Mouse (Mus musculus): ENCODE data around the gene Atl1.

The Atl1 gene

GRCm38 (mm10) chr12:69892371-69893251, at the start of gene Atl1, which contains the start of gene Map4k5:
Gene Atl1, plus strand, starts transcription at chr12:69892614.
Gene Map4k5, minus strand, starts transcription at chr12:69893200.
- peak; percentile 91 for DNase-seq

- no peak for DNase-seq
Observed at GRCm38 (mm10) chr12:69843531-69844445, 48.6 kb upstream of the Atl1 start.

GRCm38 (mm10) chr12:69845722-69846121, 46.7 kb upstream of the Atl1 start:
- DNase-seq: no peak

- no peak for DNase-seq
Observed at GRCm38 (mm10) chr12:69846499-69846898, 45.9 kb upstream of the Atl1 start.

GRCm38 (mm10) chr12:69848083-69848878, 44.1 kb upstream of the Atl1 start:
- DNase-seq: no peak

- DNase-seq: no peak
Observed at GRCm38 (mm10) chr12:69852288-69852687, 40.1 kb upstream of the Atl1 start.

- peak; percentile 13 for DNase-seq
Observed at GRCm38 (mm10) chr12:69853387-69853786, 39.0 kb upstream of the Atl1 start.

- no peak for DNase-seq
Observed at GRCm38 (mm10) chr12:69853942-69854341, 38.5 kb upstream of the Atl1 start.

- no peak for DNase-seq
Observed at GRCm38 (mm10) chr12:69855641-69856300, 36.6 kb upstream of the Atl1 start.

- DNase-seq: no peak
Observed at GRCm38 (mm10) chr12:69856398-69856797, 36.0 kb upstream of the Atl1 start.

- no peak for DNase-seq
Observed at GRCm38 (mm10) chr12:69857597-69857996, 34.8 kb upstream of the Atl1 start.

- no peak for DNase-seq
Observed at GRCm38 (mm10) chr12:69858847-69859246, 33.6 kb upstream of the Atl1 start.

GRCm38 (mm10) chr12:69863505-69863904, 28.9 kb upstream of the Atl1 start:
- DNase-seq: peak; percentile 25

GRCm38 (mm10) chr12:69864164-69864692, 28.2 kb upstream of the Atl1 start:
- no peak for DNase-seq

GRCm38 (mm10) chr12:69867338-69867737, 25.1 kb upstream of the Atl1 start:
- no peak for DNase-seq

GRCm38 (mm10) chr12:69871632-69872031, 20.8 kb upstream of the Atl1 start:
- DNase-seq: no peak

- no peak for DNase-seq
Observed at GRCm38 (mm10) chr12:69877842-69878363, 14.5 kb upstream of the Atl1 start.

GRCm38 (mm10) chr12:69879172-69879665, 13.2 kb upstream of the Atl1 start:
- peak; percentile 53 for DNase-seq

GRCm38 (mm10) chr12:69879739-69880138, 12.7 kb upstream of the Atl1 start:
- peak; percentile 17 for DNase-seq

GRCm38 (mm10) chr12:69881198-69881905, 11.1 kb upstream of the Atl1 start:
- DNase-seq: no peak

GRCm38 (mm10) chr12:69884053-69884452, 8.4 kb upstream of the Atl1 start:
- no peak for DNase-seq

Data from lung, postnatal 36 days (tissue).